Mouse (Mus musculus) gastrocnemius, adult 2 months (tissue): Measurements from ENCODE around the gene Vmn2r54. TPM values are rescaled to one million over a fixed set of nuclear protein-coding genes. Genes with fewer than 3 reads are reported as not detected.
"Not testable (repeated sequence)": the region's sequence is repeated elsewhere in the genome, so short reads cannot be mapped to it uniquely, and the experiment has no call there.

Experiments used
- DNase-seq: peaks from one replicate; pipeline ENCODE4 v3.0.0; 2022
- H3K27ac ChIP-seq: fragments of 200-600 bp; 2 replicates; pipeline ENCODE4 v1.8.1; 2022; ENCODE audit warnings: mild to moderate bottlenecking
- H3K4me3 ChIP-seq: fragments of 200-600 bp; 2 replicates; pipeline ENCODE4 v1.8.1; 2022; ENCODE audit warnings: mild to moderate bottlenecking, moderate library complexity
- CTCF ChIP-seq: fragments of 200-600 bp; IDR thresholded peaks from 2 replicates; pipeline ENCODE4 v1.8.1; 2022; ENCODE audit warnings: antibody characterized with exemption, mild to moderate bottlenecking, moderate library complexity
- intact Hi-C: fragments of 180-260 bp; cut with DNase I; formaldehyde crosslinking; loops from one replicate; pipeline ENCODE4 v1.15.1; 2025
- long read RNA-seq, 2 experiments: library from polyadenylated mRNA; stranded (forward); transcript quantifications; one replicate each; pipeline ENCODE4 v2.0.0; 2021
- total RNA-seq, 2 experiments: library from RNA; stranded (reverse); gene quantifications; 2 replicates each; pipeline ENCODE4 v1.2.3; 2021

Gene Vmn2r54
- not detected for total RNA-seq
- long read RNA-seq, experiment 1: 0 reads
- long read RNA-seq, experiment 2: 0 reads

DNA sequence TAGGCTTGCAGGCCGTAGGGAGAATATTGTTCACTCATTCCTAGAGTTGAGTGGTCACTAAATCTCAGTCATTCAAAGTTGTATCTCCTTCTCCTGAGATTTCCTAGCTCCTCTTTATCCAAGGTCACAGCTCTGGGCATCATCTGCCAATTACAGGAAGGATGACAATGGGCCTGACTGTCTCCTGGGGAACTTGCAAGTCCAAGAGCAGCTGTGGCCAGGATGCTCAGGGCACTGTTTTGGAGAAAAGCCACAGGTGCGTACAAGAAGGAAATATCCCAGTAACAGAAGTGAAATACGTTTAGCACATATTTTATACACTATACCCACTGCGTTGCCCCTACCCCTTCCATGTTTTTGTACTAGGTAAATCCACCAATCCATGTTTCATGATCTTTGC, at the start of gene Vmn2r54:
Gene Vmn2r54, minus strand, starts transcription at position 101 of the 400 bp plus-strand sequence.
- intact Hi-C loops, H3K27ac ChIP-seq, DNase-seq, H3K4me3 ChIP-seq: not testable (repeated sequence)

DNA sequence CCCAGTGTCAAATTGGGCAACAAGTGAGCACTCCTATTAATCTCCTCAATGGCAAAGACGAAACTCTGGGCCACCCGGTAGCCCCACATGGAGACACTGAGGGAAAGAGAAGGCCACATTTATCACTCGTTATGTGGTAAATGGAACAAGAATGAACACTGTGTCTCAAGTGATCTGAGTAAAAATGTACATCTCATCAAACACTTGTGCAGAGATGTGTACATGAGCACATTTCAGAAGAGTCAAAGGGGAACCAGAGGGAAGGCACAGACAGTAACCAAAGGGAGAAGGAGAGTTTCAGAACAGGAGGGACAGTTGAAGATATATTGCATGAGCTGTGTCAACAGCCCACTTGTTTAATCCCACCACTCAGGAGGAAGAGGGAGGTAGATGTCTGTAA, 44.8 kb upstream of the Vmn2r54 start, which contains the start of gene Vmn2r55:
Gene Vmn2r55, minus strand, starts transcription at position 101 of the 400 bp plus-strand sequence.
- DNase-seq, H3K4me3 ChIP-seq, intact Hi-C loops, H3K27ac ChIP-seq: not testable (repeated sequence)

DNA sequence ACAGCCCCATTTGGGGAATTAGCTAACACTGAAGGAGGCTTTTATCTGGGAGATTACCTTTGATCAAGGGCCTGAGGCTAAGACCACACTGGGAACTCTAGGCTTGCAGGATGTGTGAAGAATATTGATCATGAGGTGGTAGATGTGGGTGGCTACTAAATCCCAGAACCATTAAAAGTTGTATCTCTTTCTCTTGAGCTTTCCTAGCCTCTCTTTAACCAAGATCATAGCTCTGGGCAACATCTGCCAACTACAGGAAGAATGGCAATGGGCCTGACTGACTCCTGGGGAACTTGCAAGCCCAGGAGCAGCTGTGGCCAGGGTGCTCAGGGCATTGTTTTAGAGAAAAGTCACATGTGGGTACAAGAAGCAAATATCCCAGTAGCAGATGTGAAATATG, 31.4 kb downstream of the Vmn2r54 start, which contains the start of gene Vmn2r53:
Gene Vmn2r53, minus strand, starts transcription at position 101 of the 400 bp plus-strand sequence.
- no peak for TF ChIP-seq CTCF
- H3K4me3 ChIP-seq: no peak within 1 kb of the TSS
- no peak within 1 kb of the TSS for H3K27ac ChIP-seq
- DNase-seq: no peak
- intact Hi-C loops: no loop called here

Other genes with a start within 250 kb of the Vmn2r54 start
- gene Zfp551, start 217.6 kb downstream of the Vmn2r54 start, total RNA-seq: 1 to 10 TPM; 1.6 to 2.2 TPM
- gene Zfp606, start 162.0 kb downstream of the Vmn2r54 start, total RNA-seq: 1 to 10 TPM; 4.9 to 6.4 TPM
- not detected for gene 2900092C05Rik, start 127.8 kb downstream of the Vmn2r54 start, total RNA-seq
- gene Vmn2r53, start 31.5 kb downstream of the Vmn2r54 start, total RNA-seq: under 1 TPM; 0.03 TPM
- gene Vmn2r55, start 44.7 kb upstream of the Vmn2r54 start, total RNA-seq: not detected
- not detected for gene Vmn2r56, start 94.7 kb upstream of the Vmn2r54 start, total RNA-seq
- under 1 TPM; 0.53 to 0.61 TPM for gene Zscan18, start 163.3 kb upstream of the Vmn2r54 start, total RNA-seq
- gene Zfp329, start 178.5 kb upstream of the Vmn2r54 start, total RNA-seq: 1 to 10 TPM; 3.7 to 5.6 TPM
- 10 to 100 TPM; 11.4 to 13.2 TPM for gene Zfp110, start 194.4 kb upstream of the Vmn2r54 start, total RNA-seq
- gene Zfp128, start 240.9 kb upstream of the Vmn2r54 start, total RNA-seq: 1 to 10 TPM; 2.2 to 2.3 TPM